Mouse (Mus musculus) hindbrain, embryonic 13.5 days (tissue): Measurements from ENCODE around the gene B3gnt8. TPM values are rescaled to one million over a fixed set of nuclear protein-coding genes. Genes with fewer than 3 reads are reported as not detected.
"Not testable (repeated sequence)": the region's sequence is repeated elsewhere in the genome, so short reads cannot be mapped to it uniquely, and the experiment has no call there.

Experiments
- ATAC-seq: fragments of 200-750 bp; cut with Nextera tagmentation; 2 replicates; pipeline ENCODE4 v1.8.0; 2017; ENCODE audit warnings: moderate TSS enrichment; ENCODE audit not compliant: low FRiP score
- H3K27ac ChIP-seq: fragments of 300-500 bp; sonication (generic); 2 replicates; pipeline ENCODE4 v1.5.1; 2015; ENCODE audit warnings: inconsistent platforms, mild to moderate bottlenecking, moderate library complexity
- H3K27me3 ChIP-seq: fragments of 300-500 bp; sonication (generic); 2 replicates; pipeline ENCODE4 v1.6.1; 2015; ENCODE audit warnings: mild to moderate bottlenecking, inconsistent platforms
- H3K36me3 ChIP-seq: fragments of 300-500 bp; sonication (generic); 2 replicates; pipeline ENCODE4 v1.6.1; 2015; ENCODE audit warnings: mild to moderate bottlenecking, inconsistent platforms
- H3K4me1 ChIP-seq: fragments of 300-500 bp; sonication (generic); replicated peaks from 2 replicates; pipeline ENCODE4 v1.6.1; 2015; ENCODE audit warnings: inconsistent platforms
- H3K4me2 ChIP-seq: fragments of 300-500 bp; sonication (generic); 2 replicates; pipeline ENCODE4 v1.6.1; 2015; ENCODE audit warnings: inconsistent platforms, mild to moderate bottlenecking, moderate library complexity
- H3K4me3 ChIP-seq: fragments of 300-500 bp; sonication (generic); 2 replicates; pipeline ENCODE4 v1.5.1; 2015; ENCODE audit warnings: mild to moderate bottlenecking, inconsistent platforms
- H3K9ac ChIP-seq: fragments of 300-500 bp; sonication (generic); 2 replicates; pipeline ENCODE4 v1.6.1; 2015; ENCODE audit warnings: mild to moderate bottlenecking, inconsistent platforms
- H3K9me3 ChIP-seq: fragments of 300-500 bp; sonication (generic); 2 replicates; pipeline ENCODE4 v1.6.1; 2016; ENCODE audit warnings: inconsistent platforms
- WGBS: fragments of 180-500 bp; shearing (Covaris S2); methylation state at CpG from one replicate; pipeline ENCODE4 v1.1.7; 2015; 5-methylcytosine and 5-hydroxymethylcytosine counted together
- polyA plus RNA-seq: library from polyadenylated mRNA; unstranded; fragments of >200 nt; fragmentation: Nextera tagmentation; extraction: Ambion mirVana; gene quantifications from 2 replicates; pipeline ENCODE4 v1.2.1, GENCODE M21; 2015

Gene B3gnt8
- polyA plus RNA-seq, result 1.0 and 1.2 TPM in 2 replicates

GRCm38 (mm10) chr7:25626509-25627430, at the start of gene B3gnt8:
Gene B3gnt8 (plus strand): TSS chr7:25626654.
- H3K27ac ChIP-seq, result no peak within 1 kb of the TSS
- H3K4me3 ChIP-seq, result peak within 1 kb of the TSS; percentile 19
- peak within 1 kb of the TSS; percentile 64 for H3K9ac ChIP-seq
- WGBS, result 19% methylated on average over 29 of the region's 29 CpGs
- H3K9me3 ChIP-seq, result no peaks in the 10 kb centered on the region
- peak within 1 kb of the TSS; percentile 45 for H3K4me2 ChIP-seq
- H3K27me3 ChIP-seq, result peaks cover 36% of the 10 kb centered on the region
- peaks cover 73% of the 10 kb centered on the region for H3K36me3 ChIP-seq
- no peak for ATAC-seq
- H3K4me1 ChIP-seq, result peaks cover 20% of the 10 kb centered on the region

DNA sequence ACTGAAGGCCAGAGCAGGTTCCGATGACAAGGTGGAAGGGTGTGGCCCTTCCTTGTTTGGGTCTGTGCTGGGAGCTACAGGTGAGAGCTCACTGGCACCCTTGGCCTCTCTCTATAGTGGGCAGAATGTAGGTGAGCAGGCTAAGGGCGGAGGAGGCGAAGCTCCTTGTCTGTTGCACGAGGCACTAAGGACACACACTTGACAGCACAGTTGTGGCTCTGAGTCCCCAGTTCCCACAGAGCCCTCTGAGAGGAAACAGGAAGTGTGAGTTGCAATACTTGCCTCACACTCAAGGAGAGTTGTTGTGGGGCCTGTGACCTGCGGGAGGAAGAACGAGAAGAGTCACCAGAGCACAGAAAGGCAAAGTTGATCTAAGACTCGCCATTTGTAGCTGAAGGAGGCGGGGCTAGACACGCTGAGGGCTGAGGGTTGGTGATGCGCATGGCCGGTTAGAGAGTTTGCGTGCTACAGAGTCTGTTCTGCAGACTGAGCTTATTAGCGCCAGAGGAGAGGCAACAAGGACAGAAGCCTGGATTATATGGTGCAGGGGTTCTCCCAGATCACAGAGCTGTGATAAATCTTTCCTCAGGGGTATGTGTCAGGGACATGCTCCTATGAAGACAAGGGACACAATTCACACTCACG, 49.5 kb upstream of the B3gnt8 start:
- H3K9me3 ChIP-seq, H3K27me3 ChIP-seq, H3K4me1 ChIP-seq, H3K36me3 ChIP-seq, ATAC-seq, H3K9ac ChIP-seq, H3K27ac ChIP-seq, H3K4me3 ChIP-seq, H3K4me2 ChIP-seq: not testable (repeated sequence)
- 72% methylated on average over 14 of the region's 14 CpGs for WGBS

DNA sequence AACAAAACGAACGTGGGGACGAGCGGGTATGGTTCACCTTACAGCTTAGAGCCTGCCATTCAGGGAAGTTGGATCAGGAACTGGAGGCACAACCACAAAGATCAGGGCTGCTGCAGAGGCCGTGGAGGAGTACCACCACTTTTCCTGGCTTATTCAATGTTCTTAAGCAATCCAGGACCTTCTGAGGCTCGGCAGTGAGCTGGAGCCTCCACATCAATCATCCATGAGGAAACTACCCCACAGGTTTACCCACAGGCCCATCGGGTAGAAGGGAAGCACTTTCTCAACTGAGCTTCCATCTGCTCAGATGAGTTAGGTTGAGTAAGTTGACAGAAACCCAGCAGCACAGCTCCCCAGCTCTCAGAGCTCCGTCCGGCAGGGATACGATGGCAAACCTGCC, 47.0 kb upstream of the B3gnt8 start:
- no peak for ATAC-seq
- no peaks in the 10 kb centered on the region for H3K9me3 ChIP-seq
- no peak overlapping the region for H3K9ac ChIP-seq
- H3K4me1 ChIP-seq, result no peaks in the 10 kb centered on the region
- no peak overlapping the region for H3K4me3 ChIP-seq
- H3K36me3 ChIP-seq, result no peaks in the 10 kb centered on the region
- H3K27me3 ChIP-seq, result 0 out of 2 replicates have a peak, but pooled peaks cover 2% of the 10 kb centered on the region
- no peak overlapping the region for H3K27ac ChIP-seq
- H3K4me2 ChIP-seq, result no peak overlapping the region
- WGBS, result 91% methylated on average over 10 of the region's 10 CpGs

GRCm38 (mm10) chr7:25582301-25582810, 44.1 kb upstream of the B3gnt8 start:
- Histone ChIP-seq H3K27ac (no peak overlapping the region), H3K9ac (no peak overlapping the region), H3K36me3 (no peaks in the 10 kb centered on the region), H3K4me2 (no peak overlapping the region), H3K9me3 (no peaks in the 10 kb centered on the region), H3K4me1 (no peaks in the 10 kb centered on the region), H3K4me3 (no peak overlapping the region), H3K27me3 (0 out of 2 replicates have a peak, but pooled peaks cover 2% of the 10 kb centered on the region)
- 91% methylated on average over 15 of the region's 15 CpGs for WGBS
- ATAC-seq, result no peak

DNA sequence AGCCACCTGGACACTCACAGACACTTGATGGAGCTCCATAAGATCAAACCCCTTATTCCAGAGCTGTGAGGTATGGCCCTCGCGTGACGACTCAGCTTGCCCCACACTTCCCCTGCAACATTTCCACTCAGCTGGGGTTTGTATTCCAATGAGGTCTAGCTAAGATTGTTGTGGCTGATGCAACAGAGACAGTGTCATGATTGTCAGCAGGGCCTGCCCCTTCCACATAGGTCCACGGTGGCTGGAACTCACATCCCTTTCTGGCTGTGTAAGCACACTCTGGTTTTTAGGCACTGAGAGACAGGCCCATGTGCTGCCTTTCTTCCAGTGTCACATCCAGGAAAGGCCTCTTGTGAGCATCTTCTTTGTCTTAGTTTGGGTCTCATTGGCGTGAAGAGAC, 41.8 kb upstream of the B3gnt8 start:
- H3K9me3 ChIP-seq, result no peaks in the 10 kb centered on the region
- 0 out of 2 replicates have a peak, but pooled peaks cover under 1% of the 10 kb centered on the region for H3K27me3 ChIP-seq
- no peak for ATAC-seq
- H3K4me2 ChIP-seq, result no peak overlapping the region
- no peak overlapping the region for H3K27ac ChIP-seq
- H3K36me3 ChIP-seq, result no peaks in the 10 kb centered on the region
- WGBS, result 88% methylated on average over 5 of the region's 5 CpGs
- H3K9ac ChIP-seq, result no peak overlapping the region
- no peak overlapping the region for H3K4me3 ChIP-seq
- H3K4me1 ChIP-seq, result no peaks in the 10 kb centered on the region

DNA sequence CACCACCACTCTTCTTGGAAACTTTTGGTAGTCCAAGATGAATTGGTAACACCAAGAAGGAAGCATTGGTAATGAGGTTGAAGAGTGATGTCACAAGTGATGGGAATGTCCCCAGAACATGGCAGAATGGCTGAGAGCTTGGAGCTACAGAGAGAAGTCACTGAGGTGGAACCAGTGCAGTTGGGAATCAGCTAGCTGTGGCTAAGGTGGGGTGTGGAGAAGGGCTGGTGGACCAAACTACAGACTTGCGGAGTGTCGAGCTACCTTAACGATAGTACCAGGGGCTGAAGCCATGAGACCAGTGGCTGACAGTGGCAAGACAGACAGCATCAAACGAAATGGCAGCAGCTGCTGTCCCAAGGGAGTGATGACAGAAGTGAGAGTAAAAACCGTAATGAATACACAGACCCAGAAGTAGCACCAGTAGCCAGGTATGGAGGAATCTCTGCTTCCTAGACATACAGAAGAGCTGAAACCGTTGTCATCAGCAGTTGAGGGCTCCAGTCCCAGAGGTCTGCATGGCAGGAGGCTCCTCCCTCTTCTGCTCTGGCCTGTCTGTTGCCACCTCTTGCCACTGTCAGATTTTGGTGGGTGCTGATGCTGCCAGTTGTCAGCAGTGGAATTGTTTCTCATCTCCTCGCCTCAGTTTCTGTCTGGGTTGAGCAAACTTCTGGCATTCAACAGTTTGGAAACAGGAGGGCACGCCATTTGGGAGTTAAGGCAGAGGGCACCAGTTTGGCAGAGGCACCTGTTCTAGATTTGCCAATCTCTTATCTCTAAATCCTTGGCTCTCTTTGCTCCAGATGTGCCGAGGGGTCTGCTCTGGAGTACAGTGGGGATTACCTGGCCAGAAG, 40.9 kb upstream of the B3gnt8 start:
- WGBS, result 84% methylated on average over 9 of the region's 9 CpGs
- H3K4me2 ChIP-seq, result no peak overlapping the region

GRCm38 (mm10) chr7:25591226-25591625, 35.2 kb upstream of the B3gnt8 start:
- ATAC-seq, result no peak

More for the DNA sequence above, 40.9 kb upstream of the B3gnt8 start:
- no peaks in the 10 kb centered on the region for H3K4me1 ChIP-seq
- H3K27me3 ChIP-seq, result no peaks in the 10 kb centered on the region
- no peak for ATAC-seq
- H3K36me3 ChIP-seq, result no peaks in the 10 kb centered on the region
- no peaks in the 10 kb centered on the region for H3K9me3 ChIP-seq
- no peak overlapping the region for H3K4me3 ChIP-seq
- no peak overlapping the region for H3K27ac ChIP-seq
- H3K9ac ChIP-seq, result no peak overlapping the region

DNA sequence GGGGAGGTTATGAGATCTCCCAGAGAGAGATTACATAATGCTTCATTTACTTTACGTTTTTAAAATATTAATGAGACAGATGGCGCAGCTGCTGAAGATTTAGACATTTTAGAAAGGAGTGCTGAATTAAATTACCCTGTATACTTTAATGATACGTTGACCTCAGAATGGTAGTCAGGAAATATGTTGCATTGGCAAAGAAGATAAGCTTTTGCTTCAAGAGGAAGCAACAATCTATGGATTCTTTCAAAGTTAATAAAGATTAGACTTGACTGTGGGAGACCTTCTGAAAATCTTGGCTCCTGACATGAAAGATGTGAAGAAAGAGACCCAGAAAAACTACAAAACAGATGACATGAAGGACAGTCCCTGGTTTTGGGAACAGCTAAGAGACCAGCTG, 32.6 kb upstream of the B3gnt8 start:
- Histone ChIP-seq H3K4me2 (no peak overlapping the region), H3K4me3 (no peak overlapping the region), H3K27ac (no peak overlapping the region), H3K4me1 (no peaks in the 10 kb centered on the region), H3K27me3 (no peaks in the 10 kb centered on the region), H3K9ac (no peak overlapping the region), H3K36me3 (no peaks in the 10 kb centered on the region), H3K9me3 (no peaks in the 10 kb centered on the region)
- 76% methylated on average over 3 of the region's 3 CpGs for WGBS
- ATAC-seq, result no peak

More at GRCm38 (mm10) chr7:25591226-25591625, 35.2 kb upstream of the B3gnt8 start:
- H3K9ac ChIP-seq, result no peak overlapping the region
- WGBS, result 88% methylated on average over 2 of the region's 2 CpGs
- no peaks in the 10 kb centered on the region for H3K4me1 ChIP-seq
- no peak overlapping the region for H3K27ac ChIP-seq
- no peaks in the 10 kb centered on the region for H3K36me3 ChIP-seq
- H3K27me3 ChIP-seq, result no peaks in the 10 kb centered on the region
- no peak overlapping the region for H3K4me2 ChIP-seq
- no peaks in the 10 kb centered on the region for H3K9me3 ChIP-seq
- H3K4me3 ChIP-seq, result no peak overlapping the region

DNA sequence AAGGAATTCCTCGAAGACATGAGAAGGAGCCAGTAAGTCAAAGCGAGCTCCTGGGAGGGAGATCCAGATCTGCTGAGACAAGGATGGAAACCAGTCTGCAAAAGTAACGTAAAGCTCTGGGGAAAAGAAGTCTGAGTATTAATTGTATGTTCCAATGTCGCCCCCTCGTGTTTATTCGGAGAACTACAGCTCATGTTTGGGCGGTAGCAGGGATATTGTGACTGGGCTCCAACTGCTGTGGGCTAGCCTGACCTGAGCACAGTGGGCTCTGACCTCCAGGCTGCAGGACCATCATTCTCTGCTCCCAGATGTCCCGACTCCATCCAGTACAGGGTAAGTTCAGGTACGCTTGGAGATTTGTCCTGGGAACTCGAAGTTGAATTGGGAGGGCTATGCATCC, 26.8 kb upstream of the B3gnt8 start:
- Histone ChIP-seq H3K9me3 (no peaks in the 10 kb centered on the region), H3K36me3 (no peaks in the 10 kb centered on the region), H3K4me1 (no peaks in the 10 kb centered on the region; the same call in 1 of the 2 replicates), H3K4me3 (no peak overlapping the region), H3K27ac (no peak overlapping the region), H3K9ac (no peak overlapping the region), H3K4me2 (no peak overlapping the region), H3K27me3 (no peaks in the 10 kb centered on the region)
- ATAC-seq, result peak; percentile 7; the same call in 1 of the 2 replicates
- 14% methylated on average over 10 of the region's 10 CpGs for WGBS

DNA sequence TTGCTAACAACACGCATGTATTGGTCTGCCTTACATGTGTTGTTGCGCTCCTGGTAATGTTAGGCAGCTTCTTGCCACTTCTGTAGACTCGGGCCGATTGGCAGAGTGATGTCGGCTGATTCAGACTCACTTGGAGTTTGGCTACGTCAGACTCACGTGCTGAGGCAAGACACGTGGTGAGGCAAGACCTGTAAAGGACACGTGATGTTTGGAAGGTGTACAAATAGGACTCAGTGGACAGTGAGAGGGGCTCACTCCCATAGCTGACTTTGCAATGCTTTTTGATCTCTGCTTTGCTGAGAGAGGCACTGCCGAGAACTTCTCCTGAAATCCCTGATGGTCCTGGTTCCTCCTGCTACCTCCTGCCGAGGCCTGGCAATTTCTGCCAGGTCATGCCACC, 25.8 kb upstream of the B3gnt8 start:
- Histone ChIP-seq H3K36me3 (no peaks in the 10 kb centered on the region), H3K4me2 (no peak overlapping the region), H3K27ac (no peak overlapping the region), H3K4me1 (no peaks in the 10 kb centered on the region; the same call in 1 of the 2 replicates), H3K4me3 (no peak overlapping the region), H3K27me3 (no peaks in the 10 kb centered on the region), H3K9me3 (no peaks in the 10 kb centered on the region), H3K9ac (no peak overlapping the region)
- 91% methylated on average over 11 of the region's 11 CpGs for WGBS
- no peak for ATAC-seq

- WGBS, result 86% methylated on average over 16 of the region's 16 CpGs
- no peak for ATAC-seq
- Histone ChIP-seq H3K4me1 (no peaks in the 10 kb centered on the region; the same call in 1 of the 2 replicates), H3K36me3 (no peaks in the 10 kb centered on the region), H3K9me3 (no peaks in the 10 kb centered on the region), H3K27ac (no peak overlapping the region), H3K4me2 (no peak overlapping the region), H3K27me3 (no peaks in the 10 kb centered on the region), H3K4me3 (no peak overlapping the region), H3K9ac (no peak overlapping the region)
These were observed 25.1 kb upstream of the B3gnt8 start for GRCm38 (mm10) chr7:25601346-25601745.
